Mouse (Mus musculus): ENCODE measurements around the gene Gm14296. TPM values are rescaled to one million over a fixed set of nuclear protein-coding genes. Genes with fewer than 3 reads are reported as not detected.
"Not testable (repeated sequence)": the region's sequence is repeated elsewhere in the genome, so short reads cannot be mapped to it uniquely, and the experiment has no call there.

Gene Gm14296
- polyA plus RNA-seq (2015; fragmentation: Nextera tagmentation; extraction: Ambion mirVana), result 6.2 and 11.4 TPM in 2 replicates

- WGBS, result no CpG with 5 or more reads among the region's 2 CpGs
- H3K36me3 ChIP-seq; H3K4me3 ChIP-seq (replicated peaks); ATAC-seq (ENCODE audit: low FRiP score); H3K27ac ChIP-seq (replicated peaks); H3K9me3 ChIP-seq (replicated peaks); H3K27me3 ChIP-seq (replicated peaks); H3K4me1 ChIP-seq; H3K4me2 ChIP-seq; H3K9ac ChIP-seq (replicated peaks): not testable (repeated sequence)
Observed at GRCm38 (mm10) chr2:176927709-176928108, at the start of gene Gm14296. Gene Gm14296 (minus strand): TSS chr2:176927809.

- not testable (repeated sequence) for H3K9me3 ChIP-seq (replicated peaks); H3K27me3 ChIP-seq (replicated peaks); ATAC-seq (ENCODE audit: low FRiP score); H3K27ac ChIP-seq (replicated peaks); H3K9ac ChIP-seq (replicated peaks); H3K4me3 ChIP-seq (replicated peaks); H3K4me1 ChIP-seq; H3K36me3 ChIP-seq; H3K4me2 ChIP-seq
- no CpG with 5 or more reads among the region's 1 CpGs for WGBS
Observed at GRCm38 (mm10) chr2:176905464-176905863, 22.1 kb downstream of the Gm14296 start.

Other genes with a start within 250 kb of the Gm14296 start
- gene Gm14305, start 219.5 kb downstream of the Gm14296 start, polyA plus RNA-seq (2015; fragmentation: Nextera tagmentation; extraction: Ambion mirVana), result 38.8 and 43.4 TPM in 2 replicates
- 7.8 and 9.4 TPM in 2 replicates for gene Gm14295, start 129.2 kb downstream of the Gm14296 start, polyA plus RNA-seq (2015; fragmentation: Nextera tagmentation; extraction: Ambion mirVana)
- gene Gm14408, start 96.7 kb downstream of the Gm14296 start, polyA plus RNA-seq (2015; fragmentation: Nextera tagmentation; extraction: Ambion mirVana), result not detected in 2 replicates
- 7.7 and 9.7 TPM in 2 replicates for gene Gm14419, start 73.1 kb upstream of the Gm14296 start, polyA plus RNA-seq (2015; fragmentation: Nextera tagmentation; extraction: Ambion mirVana)
- gene Gm14401, start 146.5 kb upstream of the Gm14296 start, polyA plus RNA-seq (2015; fragmentation: Nextera tagmentation; extraction: Ambion mirVana), result 0.13 TPM in 1 of 2 replicates, not detected in the other

Measured in neural tube, embryonic 15.5 days (tissue).